In the genomic region with DNA sequence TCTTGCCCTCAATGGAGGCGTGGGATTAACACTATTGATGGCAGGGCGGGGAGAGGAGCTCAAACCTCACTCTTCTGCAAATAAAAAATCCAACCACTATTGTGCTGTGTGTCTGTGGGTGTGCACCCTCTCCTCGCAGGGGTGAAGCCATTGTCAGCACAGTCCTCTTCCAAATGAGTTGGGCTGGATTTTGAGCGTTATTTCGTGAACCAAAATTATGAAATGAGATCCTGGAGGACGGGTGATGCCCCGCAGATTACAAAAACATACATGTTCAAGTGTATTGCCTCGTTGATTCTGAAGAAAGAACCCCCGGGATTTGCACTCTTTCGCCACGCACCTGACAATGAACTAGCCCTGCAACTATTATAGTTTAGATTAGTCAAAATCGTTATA, we compare ENCODE assay signal across 8 mouse cellular contexts. TPM values are rescaled to one million over a fixed set of nuclear protein-coding genes. Genes with fewer than 3 reads are reported as not detected.
DNase-seq lines count a peak whose midpoint lies in the region; ATAC-seq and TF ChIP-seq lines count a peak whose summit lies in the region.

No protein-coding gene starts in this region.

- WGBS in heart, embryonic 15.5 days: 30% methylated on average over 12 of the region's 12 CpGs
- 27% methylated on average over 12 of the region's 12 CpGs for WGBS in liver, embryonic 16.5 days (ENCODE audit: insufficient replicate concordance)

- no peak overlapping the region for H3K9ac ChIP-seq in heart, embryonic 15.5 days
- no peak overlapping the region for H3K9ac ChIP-seq in liver, embryonic 16.5 days (ENCODE audit: low read depth, low read length)

- H3K9me3 ChIP-seq in heart, embryonic 15.5 days (replicated peaks): no peaks in the 10 kb centered on the region
- H3K9me3 ChIP-seq in liver, embryonic 16.5 days (replicated peaks; ENCODE audit: control insufficient read depth, low read length): no peaks in the 10 kb centered on the region

- H3K36me3 ChIP-seq in heart, embryonic 15.5 days: no peaks in the 10 kb centered on the region
- H3K36me3 ChIP-seq in liver, embryonic 16.5 days (ENCODE audit: control insufficient read depth, insufficient read depth): no peaks in the 10 kb centered on the region

- H3K27me3 ChIP-seq in heart, embryonic 15.5 days: peaks cover 80% of the 10 kb centered on the region
- H3K27me3 ChIP-seq in liver, embryonic 16.5 days (ENCODE audit: control insufficient read depth, insufficient read depth, low read depth, low read length): peaks cover 73% of the 10 kb centered on the region

- H3K27ac ChIP-seq in heart, embryonic 15.5 days: no peak overlapping the region
- no peak overlapping the region for H3K27ac ChIP-seq in bone marrow macrophage, adult 2 months (ENCODE audit: insufficient read depth, low read depth, low read length)
- H3K27ac ChIP-seq in liver, embryonic 16.5 days (ENCODE audit: low read length): no peak overlapping the region

- H3K4me3 ChIP-seq in heart, embryonic 15.5 days: peak overlapping the region; percentile 48
- peak overlapping the region; percentile 59; the same call in 1 of the 2 replicates for H3K4me3 ChIP-seq in bone marrow macrophage, adult 2 months (ENCODE audit: insufficient read depth, low read length)
- peak overlapping the region; percentile 41 for H3K4me3 ChIP-seq in liver, embryonic 16.5 days (ENCODE audit: low read depth, low read length)

- no peak for DNase-seq in heart, postnatal 4 days
- DNase-seq in heart, postnatal 10 days: peak; percentile 14 to 19
- DNase-seq in testis, postnatal 10 days (ENCODE audit: low spot score): no peak
- no peak for DNase-seq in cerebellum, postnatal 4 days (ENCODE audit: low spot score in 2 of 2)
- DNase-seq in thymus, postnatal 0 days (ENCODE audit: low spot score): no peak

- TF ChIP-seq CTCF in bone marrow macrophage, adult 2 months (IDR thresholded peaks at IDR 0.05; ENCODE audit: low read depth, low read length): no peak

- peaks cover 47% of the 10 kb centered on the region for H3K4me1 ChIP-seq in heart, embryonic 15.5 days (replicated peaks)
- H3K4me1 ChIP-seq in bone marrow macrophage, adult 2 months (ENCODE audit: control insufficient read depth, insufficient read depth, low read length): no peaks in the 10 kb centered on the region
- peaks cover 9% of the 10 kb centered on the region; the same call in 1 of the 2 replicates for H3K4me1 ChIP-seq in liver, embryonic 16.5 days (ENCODE audit: control insufficient read depth, low read depth, low read length)

- peak overlapping the region; percentile 82 for H3K4me2 ChIP-seq in heart, embryonic 15.5 days
- H3K4me2 ChIP-seq in liver, embryonic 16.5 days (ENCODE audit: low read depth, low read length): peak overlapping the region; percentile 56

- intact Hi-C loops in heart, postnatal 10 days (cut with DNase I): no loop called here

- no peak for TF ChIP-seq POLR2A in bone marrow macrophage, adult 2 months (IDR thresholded peaks at IDR 0.05; ENCODE audit: borderline replicate concordance, low read depth, low read length)

- ATAC-seq in heart, embryonic 15.5 days (replicated peaks; ENCODE audit: insufficient number of reproducible peaks, insufficient read depth, low FRiP score, low read depth): no peak
- ATAC-seq in liver, embryonic 16.5 days (ENCODE audit: low read depth): no peak

RNA-seq across cellular contexts. Expression of gene Gfi1, which starts 1.2 kb away (rescaled TPM):
- polyA plus RNA-seq in heart, embryonic 15.5 days (2015; fragmentation: Nextera tagmentation; extraction: Ambion mirVana): 0.11 and 1.5 TPM in 2 replicates
- under 1 TPM in 1 of 2 experiments, not detected in 1; 0.14 TPM for total RNA-seq in heart, postnatal 4 days (2021)
- not detected in 2 replicates for polyA plus RNA-seq in bone marrow macrophage, adult 2 months (2012; ENCODE audit: insufficient read depth, insufficient read length, missing spikeins)
- total RNA-seq in heart, postnatal 10 days (2021): under 1 TPM; 0.25 to 0.41 TPM
- polyA plus RNA-seq in liver, embryonic 16.5 days (2015; fragmentation: Nextera tagmentation; extraction: Ambion mirVana): 1.4 and 1.5 TPM in 2 replicates
- 39.4 and 42.8 TPM in 2 replicates for polyA plus RNA-seq in thymus, postnatal 0 days (2015; fragmentation: Nextera tagmentation; extraction: Ambion mirVana)

Comparison
In these comparisons a context has a peak if more than half of its experiments do, and no peak if none do; other contexts are left out.
1. DNase-seq: peak in heart, postnatal 10 days (2 of 2); none in heart, postnatal 4 days (single experiment), testis, postnatal 10 days (single experiment), cerebellum, postnatal 4 days (0 of 2) and thymus, postnatal 0 days (single experiment).
2. RNA of gene Gfi1, which starts 1.2 kb away (polyA plus RNA-seq): 39.4 to 42.8 TPM in thymus, postnatal 0 days; 1.4 to 1.5 TPM in liver, embryonic 16.5 days, not detected in bone marrow macrophage, adult 2 months and 0.11 to 1.5 TPM in heart, embryonic 15.5 days; every median in the first group is over 10 times any median in the second.
3. Peak in every context shown above with its lines, with median percentiles within 50 percentile points of each other: H3K4me3 ChIP-seq.